Mouse (Mus musculus): Measurements from ENCODE around the gene Pde4d. TPM values are rescaled to one million over a fixed set of nuclear protein-coding genes. Genes with fewer than 3 reads are reported as not detected.

Pde4d gene
- total and polyA plus RNA-seq, 2 experiments from 2014 or later, result 19.0 to 103 TPM

DNA sequence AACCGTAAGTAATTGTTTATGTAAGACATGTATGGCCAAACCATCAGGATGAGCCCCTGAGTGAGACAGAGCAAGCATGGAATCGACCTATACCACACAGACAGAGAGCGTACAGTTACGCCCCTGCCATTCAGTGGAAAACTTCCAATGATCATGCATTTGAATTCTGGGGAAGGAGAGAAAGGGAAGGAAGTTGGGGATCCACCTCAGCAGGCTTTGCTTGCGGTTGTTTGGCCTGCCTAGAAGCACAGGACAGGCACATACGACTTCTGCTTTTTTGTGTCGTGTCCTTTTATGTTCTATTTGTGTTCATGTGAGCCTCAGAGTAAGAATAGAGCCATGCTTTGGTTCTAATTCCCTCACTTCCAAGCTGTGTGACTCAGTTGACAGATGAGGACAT, 849.1 kb downstream of the Pde4d start:
- no peak overlapping the region for H3K27ac ChIP-seq (ENCODE audit: low read depth, low read length)
- H3K4me2 ChIP-seq (ENCODE audit: low read depth, low read length, poor library complexity, severe bottlenecking), result no peak overlapping the region
- H3K4me1 ChIP-seq (ENCODE audit: insufficient read depth, low read length), result 0 out of 2 replicates have a peak, but pooled peaks cover 3% of the 10 kb centered on the region
- H3K9ac ChIP-seq (replicated peaks; ENCODE audit: low read length, poor library complexity, severe bottlenecking), result no peak overlapping the region
- H3K4me3 ChIP-seq (ENCODE audit: low read depth, low read length), result no peak overlapping the region
- no peaks in the 10 kb centered on the region for H3K27me3 ChIP-seq (ENCODE audit: insufficient read depth, low read length)
- DNase-seq (ENCODE audit: low spot score) (no peak), ATAC-seq (ENCODE audit: low FRiP score) (no peak)
- WGBS, result 90% methylated on average over 7 of the region's 7 CpGs
- no peaks in the 10 kb centered on the region for H3K9me3 ChIP-seq (ENCODE audit: low read length)
- H3K36me3 ChIP-seq (ENCODE audit: insufficient read depth, low read length), result no peaks in the 10 kb centered on the region
- TF ChIP-seq CTCF (IDR thresholded peaks at IDR 0.05), result no peak

DNA sequence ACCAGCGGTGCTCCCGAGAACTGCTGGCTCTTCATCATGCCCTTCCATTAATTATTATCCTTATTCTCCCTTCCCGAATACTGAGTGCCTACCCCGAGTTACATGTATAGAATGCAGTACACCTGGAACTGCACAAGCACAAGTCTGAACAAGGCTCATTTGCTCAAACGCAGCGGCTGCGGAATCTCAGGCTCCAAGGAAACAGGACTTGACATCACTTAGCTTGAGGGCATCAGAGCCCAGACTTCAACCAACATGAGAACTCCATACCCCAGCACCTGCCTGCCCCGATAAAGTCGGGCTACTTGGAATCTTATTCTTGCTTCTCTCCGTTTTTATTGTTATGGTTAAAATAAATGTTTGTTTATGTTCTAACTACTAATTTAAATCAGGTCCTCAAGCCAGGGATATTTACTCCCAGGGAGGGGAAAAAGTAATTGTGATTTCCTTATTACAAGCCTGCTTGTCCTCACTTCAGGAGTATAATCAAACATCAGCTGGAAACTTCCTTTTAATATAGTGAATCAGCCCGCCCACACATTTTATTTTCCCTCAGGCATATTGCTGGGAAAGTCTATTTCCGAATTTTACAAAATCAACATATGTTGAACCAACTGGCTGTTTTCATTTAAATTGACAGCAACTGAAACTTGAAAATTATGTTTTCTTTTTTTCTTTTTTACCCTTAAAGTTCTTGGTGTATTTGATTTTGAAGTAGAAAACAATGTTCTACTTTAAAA, 849.9 kb downstream of the Pde4d start:
- Histone ChIP-seq H3K27me3 (ENCODE audit: insufficient read depth, low read length) (no peaks in the 10 kb centered on the region), H3K4me2 (ENCODE audit: low read depth, low read length, poor library complexity, severe bottlenecking) (no peak overlapping the region), H3K36me3 (ENCODE audit: insufficient read depth, low read length) (no peaks in the 10 kb centered on the region), H3K4me3 (ENCODE audit: low read depth, low read length) (no peak overlapping the region), H3K9ac (replicated peaks; ENCODE audit: low read length, poor library complexity, severe bottlenecking) (no peak overlapping the region), H3K27ac (ENCODE audit: low read depth, low read length) (no peak overlapping the region), H3K9me3 (ENCODE audit: low read length) (no peaks in the 10 kb centered on the region), H3K4me1 (ENCODE audit: insufficient read depth, low read length) (0 out of 2 replicates have a peak, but pooled peaks cover 2% of the 10 kb centered on the region)
- DNase-seq (ENCODE audit: low spot score) (no peak), ATAC-seq (ENCODE audit: low FRiP score) (no peak)
- no peak for TF ChIP-seq CTCF (IDR thresholded peaks at IDR 0.05)
- WGBS, result 83% methylated on average over 12 of the region's 12 CpGs

- no peak for TF ChIP-seq CTCF (IDR thresholded peaks at IDR 0.05)
- Histone ChIP-seq H3K27ac (ENCODE audit: low read depth, low read length) (no peak overlapping the region), H3K9me3 (ENCODE audit: low read length) (no peaks in the 10 kb centered on the region), H3K9ac (replicated peaks; ENCODE audit: low read length, poor library complexity, severe bottlenecking) (no peak overlapping the region), H3K36me3 (ENCODE audit: insufficient read depth, low read length) (no peaks in the 10 kb centered on the region), H3K4me2 (ENCODE audit: low read depth, low read length, poor library complexity, severe bottlenecking) (no peak overlapping the region), H3K4me3 (ENCODE audit: low read depth, low read length) (no peak overlapping the region), H3K4me1 (ENCODE audit: insufficient read depth, low read length) (no peaks in the 10 kb centered on the region), H3K27me3 (ENCODE audit: insufficient read depth, low read length) (no peaks in the 10 kb centered on the region)
- DNase-seq (ENCODE audit: low spot score), result no peak
- 64% methylated on average over 7 of the region's 7 CpGs for WGBS
- no peak for ATAC-seq (ENCODE audit: low FRiP score)
Observed at GRCm38 (mm10) chr13:109312542-109312941, 862.8 kb downstream of the Pde4d start.

GRCm38 (mm10) chr13:109315608-109316007, 865.9 kb downstream of the Pde4d start:
- ATAC-seq (ENCODE audit: low FRiP score) (no peak), DNase-seq (ENCODE audit: low spot score) (no peak)
- Histone ChIP-seq H3K4me3 (ENCODE audit: low read depth, low read length) (no peak overlapping the region), H3K4me2 (ENCODE audit: low read depth, low read length, poor library complexity, severe bottlenecking) (no peak overlapping the region), H3K27me3 (ENCODE audit: insufficient read depth, low read length) (no peaks in the 10 kb centered on the region), H3K36me3 (ENCODE audit: insufficient read depth, low read length) (no peaks in the 10 kb centered on the region), H3K9me3 (ENCODE audit: low read length) (no peaks in the 10 kb centered on the region), H3K9ac (replicated peaks; ENCODE audit: low read length, poor library complexity, severe bottlenecking) (no peak overlapping the region), H3K27ac (ENCODE audit: low read depth, low read length) (no peak overlapping the region), H3K4me1 (ENCODE audit: insufficient read depth, low read length) (no peaks in the 10 kb centered on the region)
- 82% methylated on average over 9 of the region's 9 CpGs for WGBS
- TF ChIP-seq CTCF (IDR thresholded peaks at IDR 0.05), result no peak

DNA sequence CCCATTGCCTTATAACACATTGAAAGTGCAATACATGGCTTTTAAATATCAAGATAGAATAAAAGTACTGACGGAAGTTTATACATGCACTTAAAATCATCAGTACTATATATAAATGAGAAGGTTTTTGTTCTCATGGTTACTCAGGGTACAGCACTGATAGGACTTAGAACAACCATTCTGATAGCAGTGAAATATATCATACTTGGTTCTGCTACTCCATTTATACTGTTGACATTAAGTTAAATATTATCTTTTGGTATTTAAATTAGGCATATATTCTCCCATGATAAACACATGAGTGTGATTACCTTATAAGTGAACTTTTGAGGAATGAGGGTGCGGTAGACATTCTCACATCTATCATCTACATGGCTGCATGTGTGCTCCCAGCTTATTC, 867.9 kb downstream of the Pde4d start:
- H3K4me3 ChIP-seq (ENCODE audit: low read depth, low read length), result no peak overlapping the region
- no peak overlapping the region for H3K9ac ChIP-seq (replicated peaks; ENCODE audit: low read length, poor library complexity, severe bottlenecking)
- no peak for TF ChIP-seq CTCF (IDR thresholded peaks at IDR 0.05)
- H3K36me3 ChIP-seq (ENCODE audit: insufficient read depth, low read length), result no peaks in the 10 kb centered on the region
- no peaks in the 10 kb centered on the region for H3K4me1 ChIP-seq (ENCODE audit: insufficient read depth, low read length)
- no peak overlapping the region for H3K27ac ChIP-seq (ENCODE audit: low read depth, low read length)
- WGBS, result 99% methylated on average over 2 of the region's 2 CpGs
- H3K9me3 ChIP-seq (ENCODE audit: low read length), result no peaks in the 10 kb centered on the region
- no peak overlapping the region for H3K4me2 ChIP-seq (ENCODE audit: low read depth, low read length, poor library complexity, severe bottlenecking)
- H3K27me3 ChIP-seq (ENCODE audit: insufficient read depth, low read length), result no peaks in the 10 kb centered on the region
- no peak for DNase-seq (ENCODE audit: low spot score)
- ATAC-seq (ENCODE audit: low FRiP score), result no peak

DNA sequence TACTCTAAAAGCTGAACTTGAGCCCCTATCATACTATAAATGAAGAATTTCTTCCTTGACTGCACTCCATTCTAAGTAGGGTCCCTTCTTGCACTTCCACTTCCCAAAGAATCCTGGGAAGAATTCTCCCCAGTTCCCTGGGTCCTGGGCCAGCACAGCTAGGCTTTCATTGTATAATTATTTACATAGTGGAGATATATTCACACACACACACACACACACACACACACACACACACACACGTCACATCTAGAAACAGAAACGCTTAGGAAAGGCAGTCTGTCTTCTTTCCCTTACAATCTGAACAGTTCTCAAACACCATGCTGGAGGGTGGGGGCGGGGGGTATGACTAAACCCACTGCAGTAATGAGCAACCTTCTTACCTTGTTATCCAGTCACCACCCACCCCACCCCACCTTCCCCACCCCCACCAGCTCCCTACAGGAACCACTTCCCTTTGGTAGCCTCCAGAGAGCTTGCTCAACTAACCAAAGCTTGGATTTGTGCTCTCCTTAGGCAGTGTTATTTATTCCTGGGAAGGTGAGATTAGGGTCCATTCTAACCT, 868.8 kb downstream of the Pde4d start:
- Histone ChIP-seq H3K4me1 (ENCODE audit: insufficient read depth, low read length) (no peaks in the 10 kb centered on the region), H3K27me3 (ENCODE audit: insufficient read depth, low read length) (no peaks in the 10 kb centered on the region), H3K4me2 (ENCODE audit: low read depth, low read length, poor library complexity, severe bottlenecking) (no peak overlapping the region), H3K4me3 (ENCODE audit: low read depth, low read length) (no peak overlapping the region), H3K9ac (replicated peaks; ENCODE audit: low read length, poor library complexity, severe bottlenecking) (no peak overlapping the region), H3K9me3 (ENCODE audit: low read length) (no peaks in the 10 kb centered on the region), H3K36me3 (ENCODE audit: insufficient read depth, low read length) (no peaks in the 10 kb centered on the region), H3K27ac (ENCODE audit: low read depth, low read length) (no peak overlapping the region)
- DNase-seq (ENCODE audit: low spot score) (no peak), ATAC-seq (ENCODE audit: low FRiP score) (no peak)
- 84% methylated on average over 3 of the region's 3 CpGs for WGBS
- TF ChIP-seq CTCF (IDR thresholded peaks at IDR 0.05), result no peak
